Mouse (Mus musculus): Measurements from ENCODE around the gene Ints14. TPM values are rescaled to one million over a fixed set of nuclear protein-coding genes. Genes with fewer than 3 reads are reported as not detected.
"Not testable (repeated sequence)": the region's sequence is repeated elsewhere in the genome, so short reads cannot be mapped to it uniquely, and the experiment has no call there.

Gene Ints14
- polyA plus RNA-seq, 1 experiment = 17.1 TPM

- no peak for DNase-seq (ENCODE audit: low read depth)
Observed at GRCm38 (mm10) chr9:64952055-64952454, 8.7 kb upstream of the Ints14 start.

DNA sequence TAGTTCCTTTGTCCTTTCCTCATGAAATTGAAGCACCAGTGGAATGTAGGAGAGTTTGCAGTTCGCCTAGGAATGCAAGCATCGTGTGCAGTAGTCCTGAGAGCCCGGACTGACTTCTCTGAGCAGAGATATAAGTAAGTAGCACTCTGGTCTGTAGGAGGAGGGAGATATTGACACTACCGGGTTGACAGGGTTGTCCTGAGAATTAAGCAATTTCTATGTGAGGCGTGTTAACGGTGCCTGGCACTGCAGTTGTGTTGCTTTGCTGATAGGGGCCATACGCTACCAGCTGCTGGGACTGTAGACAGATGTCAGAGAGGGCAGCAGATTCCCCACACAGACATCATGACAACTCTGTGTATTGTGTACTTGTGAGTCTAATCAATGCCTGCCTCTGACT, 7.5 kb upstream of the Ints14 start:
- no peak for DNase-seq (ENCODE audit: low read depth)

DNA sequence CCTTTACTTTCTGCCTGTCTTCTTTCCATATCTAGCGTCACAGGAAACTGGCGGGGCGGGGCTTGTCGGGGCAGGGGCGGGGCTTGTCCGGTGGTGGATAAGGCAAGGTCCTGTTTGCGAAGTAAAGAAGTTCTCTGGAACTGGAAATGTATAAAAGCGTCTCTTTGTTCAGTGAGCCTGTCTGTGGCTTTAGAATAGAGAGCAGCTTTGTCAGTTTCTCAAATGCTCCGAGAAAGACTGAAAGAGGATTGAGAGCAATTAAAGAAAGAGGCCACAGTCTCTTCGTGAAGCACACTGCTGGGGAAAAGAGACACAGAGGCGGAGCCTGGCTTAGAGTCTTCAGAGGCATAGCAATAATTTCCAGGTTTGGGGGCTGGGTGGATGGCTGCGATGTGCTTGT, 4.4 kb upstream of the Ints14 start:
- no peak for DNase-seq (ENCODE audit: low read depth)

GRCm38 (mm10) chr9:64957276-64957675, 3.4 kb upstream of the Ints14 start:
- DNase-seq (ENCODE audit: low read depth) = no peak

- no peak for DNase-seq (ENCODE audit: low read depth)
Observed at GRCm38 (mm10) chr9:64960978-64961320, 244 bp downstream of the Ints14 start.

DNA sequence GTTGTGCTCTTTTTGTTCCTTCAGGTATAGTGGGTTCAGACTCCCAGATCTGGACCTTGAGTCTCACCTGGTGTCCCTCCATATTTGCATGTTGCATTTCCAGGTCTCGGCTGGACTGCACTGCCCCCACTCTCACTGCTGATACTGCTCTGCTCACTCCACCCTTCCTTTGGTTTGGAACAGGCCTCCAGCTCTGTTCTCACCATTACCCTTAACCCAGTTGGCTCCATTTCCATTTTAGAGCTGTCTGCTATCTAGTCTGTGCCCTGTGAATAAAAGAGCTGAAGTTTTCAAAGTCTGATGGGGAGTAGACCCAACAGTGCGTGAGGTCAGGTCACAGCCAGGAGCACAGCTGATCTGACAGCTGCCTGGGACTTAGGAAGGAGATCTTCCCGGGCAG, 19.8 kb downstream of the Ints14 start:
- no peak for DNase-seq (ENCODE audit: low read depth)

DNA sequence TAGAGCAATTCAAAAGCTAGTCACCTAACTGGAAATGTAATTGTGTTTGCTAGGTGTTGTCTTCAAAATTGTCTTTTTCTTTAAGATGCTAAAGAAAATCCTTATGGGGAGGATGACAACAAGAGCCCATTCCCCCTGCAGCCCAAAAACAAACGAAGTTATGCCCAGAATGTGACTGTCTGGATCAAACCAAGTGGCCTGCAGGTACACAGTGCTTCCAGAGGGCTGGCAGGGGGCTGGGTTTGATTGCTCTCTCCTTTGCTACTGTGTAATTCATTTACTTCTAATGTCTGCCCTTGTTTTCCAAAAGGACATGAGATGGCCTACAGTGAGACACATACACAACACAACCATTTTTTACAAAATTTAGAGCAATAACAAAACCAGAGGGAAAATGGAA, 21.2 kb downstream of the Ints14 start:
- DNase-seq (ENCODE audit: low read depth) = no peak

GRCm38 (mm10) chr9:64985037-64985794, 24.5 kb downstream of the Ints14 start:
- DNase-seq (ENCODE audit: low read depth) = no peak

DNA sequence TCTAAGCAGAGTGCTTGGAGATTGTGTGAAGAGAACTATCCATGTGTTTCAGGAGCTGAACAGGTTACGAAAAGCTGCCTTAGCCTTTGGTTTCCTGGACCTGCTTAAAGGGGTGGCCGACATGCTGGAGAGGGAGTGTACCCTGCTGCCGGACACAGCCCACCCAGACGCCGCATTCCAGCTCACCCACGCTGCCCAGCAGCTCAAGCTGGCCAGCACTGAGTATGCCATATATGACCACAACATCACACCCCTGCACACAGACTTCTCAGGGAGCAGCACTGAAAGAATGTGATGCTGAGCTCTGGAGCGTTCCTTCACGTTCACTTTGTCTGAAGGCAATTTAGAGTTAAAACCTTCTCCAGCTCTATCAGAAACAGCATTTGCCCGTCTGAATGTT, 25.1 kb downstream of the Ints14 start:
- no peak for DNase-seq (ENCODE audit: low read depth)

- DNase-seq (ENCODE audit: low read depth) = peak; percentile 8
Observed at GRCm38 (mm10) chr9:64987651-64988050, 26.9 kb downstream of the Ints14 start.

DNA sequence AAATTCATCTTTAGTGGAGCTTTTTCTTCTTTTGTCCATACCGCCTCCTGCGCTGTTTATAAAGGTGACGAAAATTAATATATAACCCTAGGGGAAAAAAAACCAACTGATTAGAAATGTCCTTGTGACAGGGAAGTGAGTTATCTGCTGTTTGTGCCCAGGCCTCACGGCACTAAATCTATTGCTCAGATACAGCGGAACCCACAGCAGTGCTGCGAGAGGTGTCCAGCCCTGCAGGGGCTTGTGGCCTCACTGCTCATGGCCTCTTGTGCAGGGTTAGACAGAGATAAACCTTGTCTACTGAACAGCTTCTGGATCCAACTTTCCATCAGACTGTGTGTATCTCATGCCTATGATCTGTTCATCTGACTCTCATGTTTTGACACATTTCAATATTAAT, 27.7 kb downstream of the Ints14 start:
- no peak for DNase-seq (ENCODE audit: low read depth)

GRCm38 (mm10) chr9:64990291-64990690, 29.6 kb downstream of the Ints14 start:
- DNase-seq (ENCODE audit: low read depth) = no peak

DNA sequence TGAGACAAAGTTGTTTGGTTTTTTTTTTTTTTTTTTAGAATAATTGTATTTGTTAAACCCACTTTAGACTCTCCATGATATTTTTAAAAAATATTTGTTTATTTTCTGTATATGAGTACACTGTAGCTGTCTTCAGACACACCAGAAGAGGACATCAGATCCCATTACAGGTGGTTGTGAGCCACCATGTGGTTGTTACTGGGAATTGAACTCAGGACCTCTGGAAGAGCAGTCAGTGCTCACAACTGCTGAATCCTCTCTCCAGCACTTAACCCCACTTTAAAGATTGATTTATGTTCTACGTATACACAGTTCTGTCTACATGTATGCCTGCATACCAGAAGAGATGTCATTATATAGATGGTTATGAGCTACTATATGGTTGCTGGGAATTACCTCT, 34.8 kb downstream of the Ints14 start:
- not testable (repeated sequence) for DNase-seq (ENCODE audit: low read depth)

DNA sequence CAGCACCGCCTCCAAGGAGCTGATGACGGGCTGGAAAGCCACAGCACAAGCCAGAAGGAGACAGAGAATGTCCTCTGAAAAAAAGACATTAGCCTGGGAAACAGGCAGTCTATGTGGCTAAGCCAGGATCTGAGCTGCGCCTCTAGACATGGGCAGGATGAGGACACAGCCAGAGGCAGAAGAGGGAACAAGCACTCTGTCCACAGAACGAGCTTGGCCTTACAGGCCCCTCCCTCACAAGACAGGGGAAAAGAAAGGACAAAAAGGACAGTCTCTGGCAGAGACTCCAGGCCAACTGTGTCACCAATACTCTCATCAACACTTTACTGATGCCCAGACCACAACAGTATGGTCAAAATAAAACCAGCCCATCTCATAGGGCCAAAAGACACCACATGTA, 40.8 kb downstream of the Ints14 start:
- DNase-seq (ENCODE audit: low read depth) = no peak

DNA sequence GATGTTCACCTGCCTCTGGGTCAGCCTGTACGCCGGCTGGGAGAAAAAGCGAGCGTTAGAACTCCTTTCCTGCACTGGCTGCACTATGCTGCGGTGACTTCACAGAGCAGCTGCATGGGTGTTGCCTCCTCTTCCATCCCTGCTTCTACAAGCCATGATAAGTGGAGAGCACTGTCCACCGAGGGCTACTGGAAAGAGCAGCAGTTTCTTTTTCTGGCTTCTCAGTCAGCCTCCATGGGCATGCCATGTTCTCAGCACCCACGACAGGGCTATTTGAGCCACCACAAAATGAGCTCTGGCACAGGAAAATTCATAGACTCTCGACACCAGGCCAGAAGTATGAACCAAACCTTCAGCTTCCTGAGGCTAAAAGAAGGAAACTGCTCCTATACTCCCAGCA, 45.0 kb downstream of the Ints14 start:
- no peak for DNase-seq (ENCODE audit: low read depth)

DNA sequence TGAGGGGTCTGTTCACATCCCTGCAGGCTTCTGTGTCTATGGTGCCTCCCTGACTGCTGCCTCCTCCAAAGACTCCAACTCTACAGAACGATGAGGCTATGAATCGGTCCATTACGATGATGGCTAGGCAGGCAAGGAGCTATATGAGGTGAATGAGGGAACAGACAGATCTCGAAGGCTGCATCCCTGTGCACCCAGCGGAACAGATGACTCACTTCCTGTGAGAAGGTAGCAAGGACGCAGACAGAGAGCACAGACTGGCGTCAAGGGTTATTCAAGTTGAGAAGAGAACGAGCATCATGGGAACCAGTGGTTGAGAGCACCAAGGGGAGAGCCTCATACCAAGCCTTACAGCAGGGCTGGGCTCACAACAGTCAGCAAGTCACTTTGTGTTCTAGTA, 49.9 kb downstream of the Ints14 start:
- DNase-seq (ENCODE audit: low read depth) = no peak

DNA sequence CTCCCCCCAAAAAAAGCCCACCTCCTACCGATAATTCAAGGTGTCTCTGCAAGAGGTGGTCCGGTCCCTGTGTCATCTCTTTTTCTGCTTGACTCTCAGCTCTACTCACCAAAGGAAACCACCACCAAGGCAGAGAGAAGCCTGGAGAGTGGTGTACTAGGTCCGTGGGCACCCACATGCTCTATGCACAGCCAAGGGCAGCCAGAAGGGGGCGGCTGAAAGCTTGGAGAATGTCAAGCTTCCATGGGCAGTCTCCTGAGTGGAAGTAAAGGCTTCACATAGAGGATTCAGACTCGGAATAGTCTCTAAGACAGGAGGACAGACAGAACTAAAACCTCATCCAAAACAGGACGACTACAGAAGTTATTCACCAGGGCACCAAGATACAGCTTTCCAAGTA, 50.6 kb downstream of the Ints14 start:
- DNase-seq (ENCODE audit: low read depth) = no peak

DNA sequence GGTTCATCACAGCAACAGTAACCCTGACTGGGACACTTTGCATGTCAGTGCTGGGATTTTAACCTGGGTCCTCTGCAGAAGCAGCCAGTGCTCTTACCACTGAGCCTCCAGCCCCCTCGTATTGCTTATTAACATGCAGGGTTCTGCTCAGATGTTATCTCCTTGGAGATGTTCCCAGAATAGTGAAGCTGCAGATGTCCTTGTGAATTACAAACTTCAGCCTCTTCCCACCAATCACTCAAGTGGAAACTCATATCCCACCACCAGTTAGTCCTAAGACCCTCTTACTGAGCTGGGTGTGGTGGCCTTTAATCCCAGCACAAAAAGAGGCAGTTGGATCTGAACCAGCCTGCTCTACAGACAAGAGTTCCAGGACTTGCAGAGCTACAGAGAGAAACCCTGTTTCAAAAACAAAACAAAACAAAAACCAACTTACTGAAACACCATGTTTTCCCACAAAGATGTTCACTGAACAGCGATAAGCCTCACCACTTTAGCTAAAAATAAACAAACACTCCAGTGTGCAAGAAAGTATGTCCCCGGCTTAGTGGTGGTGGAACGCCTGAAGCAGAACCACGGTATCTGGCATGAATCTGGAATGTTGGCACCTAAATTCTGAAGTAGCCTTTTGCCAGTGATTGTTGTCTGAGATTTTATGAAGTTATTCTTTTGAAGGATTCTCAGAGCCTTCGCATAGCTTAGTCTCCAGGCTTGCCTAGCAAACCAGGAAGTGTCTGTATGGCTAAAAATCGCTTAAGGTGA, 54.9 kb downstream of the Ints14 start:
- DNase-seq (ENCODE audit: low read depth) = no peak

DNA sequence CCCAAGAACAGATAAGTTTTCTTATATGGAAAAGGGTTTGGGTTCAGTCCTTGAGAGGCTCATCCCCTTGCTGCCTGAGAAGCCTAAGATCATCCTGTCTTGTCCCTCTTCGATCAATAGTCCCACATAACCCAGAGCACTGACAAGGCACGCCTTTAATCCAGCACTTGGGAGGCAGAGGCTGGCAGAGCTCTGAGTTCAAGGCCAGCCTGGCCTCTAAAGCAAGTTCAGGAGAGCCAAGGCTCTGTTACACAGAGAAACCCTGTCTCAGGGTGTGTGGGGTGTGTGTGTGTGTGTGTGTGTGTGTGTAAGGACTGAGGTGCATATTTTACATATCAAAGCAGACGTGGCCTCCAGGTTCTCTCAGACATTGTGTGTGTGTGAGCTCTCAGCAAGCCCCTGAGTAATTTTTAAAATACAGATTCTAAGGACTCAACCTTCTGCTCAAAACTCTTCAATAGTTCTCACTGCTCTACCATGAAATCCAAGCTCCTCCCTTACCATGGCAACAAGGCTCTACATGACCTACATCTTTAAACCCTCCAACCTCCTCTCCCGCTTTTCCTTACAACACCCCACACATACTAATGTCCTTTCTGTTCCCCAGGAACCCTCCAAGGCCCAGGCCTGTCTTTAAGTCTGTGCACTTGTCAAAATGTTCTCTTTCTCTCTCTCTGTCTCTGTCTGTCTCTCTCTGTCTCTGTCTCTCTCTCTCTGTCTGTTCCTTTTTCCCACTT, 55.7 kb downstream of the Ints14 start:
- no peak for DNase-seq (ENCODE audit: low read depth)

DNA sequence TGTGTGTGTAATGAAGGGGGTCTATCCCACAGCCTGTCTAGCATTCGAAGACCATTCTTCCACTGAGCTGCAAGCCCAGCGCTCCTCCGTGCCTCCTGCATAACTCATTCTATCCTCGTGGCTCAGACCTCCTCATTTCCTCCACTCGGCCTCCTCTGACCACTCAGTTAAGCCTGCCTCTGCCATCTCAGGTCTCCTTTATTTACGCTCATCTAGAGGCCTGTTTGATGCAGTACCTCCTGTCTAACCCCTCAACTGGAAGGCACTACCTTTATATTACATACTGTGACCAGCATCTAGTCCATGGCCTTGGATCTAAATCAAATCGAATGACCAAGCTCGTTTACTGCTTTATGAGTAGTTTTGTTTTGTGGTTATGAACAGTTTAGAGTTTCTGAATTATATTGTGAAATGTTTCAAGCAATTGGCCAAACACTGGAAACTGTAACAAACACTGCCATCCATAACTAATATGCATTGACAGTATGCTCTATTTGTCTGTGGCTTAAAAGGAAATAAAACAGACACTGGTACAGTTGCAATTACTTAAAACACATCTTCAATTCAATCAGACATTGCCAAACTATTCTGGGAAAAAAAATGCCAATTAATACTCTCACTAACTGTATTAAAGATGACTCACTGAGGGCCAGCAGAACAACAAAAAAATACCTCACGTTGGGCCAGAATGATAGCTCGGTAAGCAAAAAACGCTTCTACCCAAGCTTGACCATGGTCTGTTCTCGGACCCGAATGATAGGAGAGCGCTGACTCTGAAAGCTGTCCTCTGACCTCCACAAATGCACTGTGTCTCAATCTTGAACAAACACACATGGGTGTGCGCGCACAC, 56.5 kb downstream of the Ints14 start:
- DNase-seq (ENCODE audit: low read depth) = no peak

DNA sequence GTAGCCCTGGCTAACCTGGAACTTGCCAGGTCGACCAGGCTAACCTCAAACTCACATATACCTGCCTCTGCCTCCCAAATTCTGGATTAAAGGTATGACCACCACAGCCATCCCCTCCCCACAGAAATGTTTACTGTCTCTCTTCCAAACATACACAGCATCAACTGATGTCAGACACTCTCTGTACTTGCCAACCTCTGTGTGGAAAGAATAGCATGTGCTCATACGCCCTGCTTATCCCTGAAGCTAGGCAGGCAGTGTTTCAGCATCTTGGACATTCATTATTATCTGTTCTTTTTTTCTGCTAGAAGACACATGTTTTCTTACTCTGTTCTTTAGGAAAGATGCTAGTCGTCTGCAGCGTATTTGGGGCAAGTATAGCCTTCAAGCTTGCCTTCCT, 57.2 kb downstream of the Ints14 start:
- DNase-seq (ENCODE audit: low read depth) = no peak

DNA sequence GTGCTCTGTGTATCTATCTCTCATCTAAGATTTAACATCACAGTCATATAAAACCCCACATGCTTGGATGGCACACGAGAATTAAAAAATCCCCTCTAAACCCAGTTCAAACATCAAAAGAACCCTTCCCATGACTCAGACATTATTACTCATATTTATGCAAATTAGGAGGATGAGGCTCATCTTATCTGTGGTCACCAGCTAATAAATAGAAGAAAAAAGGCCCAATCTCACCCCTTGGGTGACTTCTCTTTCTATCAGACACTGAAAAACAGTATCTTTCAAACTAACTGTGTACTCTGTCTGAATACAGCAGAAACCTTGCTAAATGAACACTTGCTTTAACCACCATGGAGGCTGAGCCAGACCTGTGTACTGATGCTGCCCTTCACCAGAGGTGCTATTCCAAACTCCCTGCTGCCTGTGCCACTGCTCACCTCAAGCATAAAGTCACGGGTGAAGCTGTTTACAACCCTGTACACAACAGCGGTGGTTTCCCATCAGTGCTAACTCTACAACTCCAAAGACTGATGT, 58.0 kb downstream of the Ints14 start:
- no peak for DNase-seq (ENCODE audit: low read depth)

All from gonadal fat pad, adult 2 months (tissue).